ENCODE assay signal across 19 mouse cellular contexts in the genomic region with DNA sequence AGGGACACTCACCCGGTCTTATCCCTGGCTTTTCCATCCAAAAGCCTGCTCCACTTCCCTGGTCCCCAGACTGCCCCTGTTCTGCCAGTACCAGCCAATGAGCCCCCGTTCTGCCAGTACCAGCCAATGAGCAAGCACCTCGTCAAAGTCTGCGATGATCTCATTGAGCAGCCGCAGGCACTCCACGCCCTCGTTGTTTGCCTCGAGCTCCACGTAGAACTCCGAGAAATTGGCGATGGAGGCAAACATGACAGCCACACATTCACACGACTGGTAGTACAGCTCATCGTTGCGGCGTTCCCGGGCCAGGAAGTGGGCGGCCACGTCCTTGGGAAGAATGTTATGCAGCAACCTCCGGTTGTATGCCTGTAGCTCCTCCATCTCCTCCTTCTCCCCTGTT. TPM values are rescaled to one million over a fixed set of nuclear protein-coding genes. Genes with fewer than 3 reads are reported as not detected.
DNase-seq lines count a peak whose midpoint lies in the region; ATAC-seq and TF ChIP-seq lines count a peak whose summit lies in the region.
"Had no signal": no experiment of that assay in that cellular context is flagged by ENCODE, and none has a peak within 500 bp of the region (broad histone marks: within the 10 kb centered on the region; RNA-seq: fewer than 3 reads in every experiment).

No protein-coding gene starts in this region.

- ATAC-seq in forebrain, postnatal 0 days = peak; percentile 36; the same call in 1 of the 2 replicates
- ATAC-seq in forebrain, embryonic 12.5 days (ENCODE audit: low FRiP score) = no peak
- ATAC-seq in inflammation-experienced regulatory T-cells, adult 6 months = no peak
- ATAC-seq: forebrain, embryonic 13.5 days had no signal

- H3K27ac ChIP-seq in forebrain, postnatal 0 days (ENCODE audit: low read depth, low read length) = no peak overlapping the region
- H3K27ac ChIP-seq in forebrain, embryonic 12.5 days = no peak overlapping the region
- no peak overlapping the region for H3K27ac ChIP-seq in ES-Bruce4 (ENCODE audit: insufficient read depth, low read length)
- H3K27ac ChIP-seq: forebrain, embryonic 13.5 days; hindbrain, embryonic 10.5 days; kidney, embryonic 15.5 days; macrophage; midbrain, embryonic 12.5 days had no signal

- no peaks in the 10 kb centered on the region for H3K27me3 ChIP-seq in forebrain, postnatal 0 days (ENCODE audit: insufficient read depth, low read length)
- no peaks in the 10 kb centered on the region for H3K27me3 ChIP-seq in forebrain, embryonic 12.5 days
- H3K27me3 ChIP-seq in ES-Bruce4 (ENCODE audit: control insufficient read depth, insufficient read depth, low read length, poor library complexity, severe bottlenecking) (no peaks in the 10 kb centered on the region), myocyte (ENCODE audit: control insufficient read depth, insufficient read depth, insufficient read length) (no peaks in the 10 kb centered on the region)
- H3K27me3 ChIP-seq: forebrain, embryonic 13.5 days; kidney, embryonic 15.5 days; midbrain, embryonic 12.5 days had no signal

- H3K9ac ChIP-seq in forebrain, postnatal 0 days = no peak overlapping the region
- no peak overlapping the region for H3K9ac ChIP-seq in forebrain, embryonic 12.5 days
- no peak overlapping the region for H3K9ac ChIP-seq in ES-Bruce4 (ENCODE audit: low read depth, poor library complexity, severe bottlenecking)
- H3K9ac ChIP-seq: forebrain, embryonic 13.5 days; kidney, embryonic 15.5 days; lung, embryonic 14.5 days; midbrain, embryonic 12.5 days had no signal

- H3ac ChIP-seq in myocyte (ENCODE audit: control insufficient read depth, insufficient read length) = no peak overlapping the region

- no peaks in the 10 kb centered on the region for H3K79me2 ChIP-seq in myocyte (ENCODE audit: control insufficient read depth, insufficient read depth)

- no peak for TF ChIP-seq CTCF in forebrain, postnatal 0 days (IDR thresholded peaks at IDR 0.05; ENCODE audit: low read depth)
- TF ChIP-seq CTCF in ES-Bruce4 (IDR thresholded peaks at IDR 0.05; ENCODE audit: low read depth, low read length) = no peak

- DNase-seq in forebrain, postnatal 0 days = no peak
- DNase-seq in layer of hippocampus, adult 8-10 months (ENCODE audit: low spot score in 2 of 2) = peak; percentile 37 to 56
- no peak for DNase-seq in layer of hippocampus, postnatal 10 days (ENCODE audit: low spot score in 2 of 2)
- DNase-seq in adrenal gland, postnatal 25 days = no peak
- DNase-seq: adrenal gland, adult 8-10 months; cerebellum, adult 9-10 months; lung, embryonic 14.5 days; thymus, adult 18-20 months had no signal

- 80% methylated on average over 19 of the region's 19 CpGs for WGBS in forebrain, postnatal 0 days
- WGBS in forebrain, embryonic 12.5 days = 85% methylated on average over 19 of the region's 19 CpGs

- no peaks in the 10 kb centered on the region for H3K4me1 ChIP-seq in forebrain, postnatal 0 days (ENCODE audit: insufficient read depth)
- H3K4me1 ChIP-seq in forebrain, embryonic 12.5 days = no peaks in the 10 kb centered on the region
- H3K4me1 ChIP-seq in ES-Bruce4 (ENCODE audit: control insufficient read depth, insufficient read depth, low read length) = peaks cover 3% of the 10 kb centered on the region
- H3K4me1 ChIP-seq: forebrain, embryonic 13.5 days; kidney, embryonic 15.5 days; midbrain, embryonic 12.5 days had no signal

- H3K36me3 ChIP-seq in forebrain, postnatal 0 days (ENCODE audit: insufficient read depth) = peaks cover 84% of the 10 kb centered on the region
- H3K36me3 ChIP-seq in forebrain, embryonic 12.5 days (replicated peaks) = peaks cover 95% of the 10 kb centered on the region
- H3K36me3 ChIP-seq in ES-Bruce4 (ENCODE audit: control insufficient read depth, insufficient read depth, low read length, poor library complexity, severe bottlenecking) (no peaks in the 10 kb centered on the region), myocyte (ENCODE audit: control insufficient read depth, insufficient read depth) (peaks cover 15% of the 10 kb centered on the region)
- H3K36me3 ChIP-seq: G1E had no signal

- no peak overlapping the region for H3K4me2 ChIP-seq in forebrain, postnatal 0 days (ENCODE audit: low read depth)
- no peak overlapping the region for H3K4me2 ChIP-seq in forebrain, embryonic 12.5 days
- H3K4me2 ChIP-seq in myocyte (ENCODE audit: low read depth) = peak overlapping the region; percentile 47
- H3K4me2 ChIP-seq: forebrain, embryonic 13.5 days; kidney, embryonic 15.5 days; liver, embryonic 11.5 days; lung, embryonic 14.5 days; midbrain, embryonic 12.5 days had no signal

- TF ChIP-seq POLR2A in ES-Bruce4 (IDR thresholded peaks at IDR 0.05; ENCODE audit: insufficient read depth, low read length) = no peak
- TF ChIP-seq POLR2A in myocyte (IDR thresholded peaks at IDR 0.05; ENCODE audit: insufficient read length, low read depth) = no peak

- H3K4me3 ChIP-seq in forebrain, postnatal 0 days (ENCODE audit: low read depth, low read length) = no peak overlapping the region
- no peak overlapping the region for H3K4me3 ChIP-seq in forebrain, embryonic 12.5 days (replicated peaks)
- H3K4me3 ChIP-seq in ES-Bruce4 (ENCODE audit: low read depth, low read length) (peak overlapping the region; percentile 38), myocyte (no peak overlapping the region)
- H3K4me3 ChIP-seq: forebrain, embryonic 13.5 days; hindbrain, embryonic 10.5 days; kidney, embryonic 15.5 days; midbrain, embryonic 12.5 days had no signal

- H3K9me3 ChIP-seq in forebrain, postnatal 0 days (ENCODE audit: low read length) = no peaks in the 10 kb centered on the region
- no peaks in the 10 kb centered on the region for H3K9me3 ChIP-seq in forebrain, embryonic 12.5 days
- H3K9me3 ChIP-seq in ES-Bruce4 (replicated peaks; ENCODE audit: control insufficient read depth, insufficient read depth, low read length, poor library complexity, severe bottlenecking) = no peaks in the 10 kb centered on the region
- H3K9me3 ChIP-seq: forebrain, embryonic 13.5 days; G1E; hindbrain, embryonic 10.5 days; kidney, embryonic 15.5 days; midbrain, embryonic 12.5 days had no signal

- no peak for TF ChIP-seq EP300 in ES-Bruce4 (IDR thresholded peaks at IDR 0.05; ENCODE audit: insufficient read depth, low read depth, low read length)

TF ChIP-seq in myocyte, 11 proteins besides CTCF, POLR2A, EP300 and RAD21 (continues in another document):
- TF ChIP-seq REST (IDR thresholded peaks at IDR 0.05; ENCODE audit: insufficient read depth, insufficient read length) = no peak
- TF ChIP-seq E2F4 (IDR thresholded peaks at IDR 0.05; ENCODE audit: insufficient read depth) = no peak
- TF ChIP-seq SRF (IDR thresholded peaks at IDR 0.05; ENCODE audit: control insufficient read depth, insufficient read length, low read depth) = no peak
- TF ChIP-seq USF1 (IDR thresholded peaks at IDR 0.05; ENCODE audit: low read depth) = no peak
- TF ChIP-seq MYOG (IDR thresholded peaks at IDR 0.05; ENCODE audit: control insufficient read depth in 1 of 3, insufficient read depth in 1 of 3, insufficient read length in 2 of 3, low read depth in 2 of 3) = no peak

RNA-seq across cellular contexts. Expression of a gene that starts 15.7 kb away (rescaled TPM):
- total RNA-seq in forebrain, postnatal 0 days (2014; rRNA removed) = 39.2 and 42.3 TPM in 2 replicates
- 1.9 and 5.4 TPM in 2 replicates for polyA plus RNA-seq in forebrain, postnatal 0 days (2015; fragmentation: Nextera tagmentation; extraction: Ambion mirVana)
- polyA plus RNA-seq in forebrain, embryonic 12.5 days (2016; fragmentation: Nextera tagmentation; extraction: Ambion mirVana) = 12.9 and 14.2 TPM in 2 replicates
- total RNA-seq in layer of hippocampus, adult 8-10 months (2022) = 10 to 100 TPM; 47.3 to 58.6 (median 52.2) TPM
- 10 to 100 TPM; 41.4 to 44.6 TPM for total RNA-seq in layer of hippocampus, postnatal 10 days (2021)
- polyA plus RNA-seq in ES-Bruce4 (2011; ENCODE audit: insufficient read depth, insufficient read length, low read depth, missing spikeins) = 12.5 and 12.8 TPM in 2 replicates
- 32.4 TPM for polyA plus RNA-seq in myocyte (2012; fragmentation: generic; extraction: Trizol)
- total RNA-seq in adrenal gland, postnatal 25 days (2021) = 42.7 and 48.9 TPM in 2 replicates
- polyA plus RNA-seq in inflammation-experienced regulatory T-cells, adult 6 months (2017; shearing (Covaris generic)) = under 1 TPM in 2 of 3 experiments, not detected in 1; 0.28 to 0.44 TPM
- polyA plus RNA-seq: G1E had no signal

RNA-seq across cellular contexts. Expression of a gene that starts 23.4 kb away (rescaled TPM):
- not detected in 2 replicates for total RNA-seq in forebrain, postnatal 0 days (2014; rRNA removed)
- polyA plus RNA-seq in forebrain, postnatal 0 days (2015; fragmentation: Nextera tagmentation; extraction: Ambion mirVana) = 0.51 TPM in 1 of 2 replicates, not detected in the other
- polyA plus RNA-seq in forebrain, embryonic 12.5 days (2016; fragmentation: Nextera tagmentation; extraction: Ambion mirVana) = not detected in 2 replicates
- not detected for total RNA-seq in layer of hippocampus, adult 8-10 months (2022)
- not detected for total RNA-seq in layer of hippocampus, postnatal 10 days (2021)
- polyA plus RNA-seq in ES-Bruce4 (2011; ENCODE audit: insufficient read depth, insufficient read length, low read depth, missing spikeins) = 1.7 and 2.6 TPM in 2 replicates
- polyA plus RNA-seq in myocyte (2012; fragmentation: generic; extraction: Trizol) = 0.10 TPM
- not detected in 2 replicates for total RNA-seq in adrenal gland, postnatal 25 days (2021)
- not detected for polyA plus RNA-seq in inflammation-experienced regulatory T-cells, adult 6 months (2017; shearing (Covaris generic))
- total RNA-seq: adrenal gland, adult 8-10 months; G1E had no signal
- polyA plus RNA-seq: forebrain, embryonic 13.5 days; G1E; hindbrain, embryonic 10.5 days; kidney, embryonic 15.5 days; lung, embryonic 14.5 days; macrophage; midbrain, embryonic 12.5 days had no signal

RNA-seq across cellular contexts. Expression of a gene that starts 23.5 kb away (rescaled TPM):
- total RNA-seq in forebrain, postnatal 0 days (2014; rRNA removed) = 51.1 and 52.0 TPM in 2 replicates
- polyA plus RNA-seq in forebrain, postnatal 0 days (2015; fragmentation: Nextera tagmentation; extraction: Ambion mirVana) = 35.5 and 47.0 TPM in 2 replicates
- 61.2 and 63.2 TPM in 2 replicates for polyA plus RNA-seq in forebrain, embryonic 12.5 days (2016; fragmentation: Nextera tagmentation; extraction: Ambion mirVana)
- total RNA-seq in layer of hippocampus, adult 8-10 months (2022) = 10 to 100 TPM; 37.3 to 43.8 (median 42.7) TPM
- total RNA-seq in layer of hippocampus, postnatal 10 days (2021) = 10 to 100 TPM; 36.0 to 51.6 TPM
- polyA plus RNA-seq in ES-Bruce4 (2011; ENCODE audit: insufficient read depth, insufficient read length, low read depth, missing spikeins) (66.8 and 73.1 TPM in 2 replicates), myocyte (2012; fragmentation: generic; extraction: Trizol) (12.6 TPM)
- total RNA-seq in adrenal gland, postnatal 25 days (2021) = 52.2 and 55.9 TPM in 2 replicates
- 10 to 100 TPM; 69.3 to 99.2 (median 86.3) TPM for polyA plus RNA-seq in inflammation-experienced regulatory T-cells, adult 6 months (2017; shearing (Covaris generic))

RNA-seq across cellular contexts. Expression of a gene that starts 36.4 kb away (rescaled TPM):
- 191 and 201 TPM in 2 replicates for total RNA-seq in forebrain, postnatal 0 days (2014; rRNA removed)
- polyA plus RNA-seq in forebrain, postnatal 0 days (2015; fragmentation: Nextera tagmentation; extraction: Ambion mirVana) = 133 and 139 TPM in 2 replicates
- polyA plus RNA-seq in forebrain, embryonic 12.5 days (2016; fragmentation: Nextera tagmentation; extraction: Ambion mirVana) = 77.1 and 80.4 TPM in 2 replicates
- total RNA-seq in layer of hippocampus, adult 8-10 months (2022) = 100 to 1,000 TPM; 163 to 193 (median 176) TPM
- 100 to 1,000 TPM; 139 to 147 TPM for total RNA-seq in layer of hippocampus, postnatal 10 days (2021)
- polyA plus RNA-seq in ES-Bruce4 (2011; ENCODE audit: insufficient read depth, insufficient read length, low read depth, missing spikeins) = 16.8 and 18.7 TPM in 2 replicates
- polyA plus RNA-seq in myocyte (2012; fragmentation: generic; extraction: Trizol) = 80.8 TPM
- 12.6 and 14.3 TPM in 2 replicates for total RNA-seq in adrenal gland, postnatal 25 days (2021)
- polyA plus RNA-seq in inflammation-experienced regulatory T-cells, adult 6 months (2017; shearing (Covaris generic)) = under 1 TPM in 2 of 3 experiments, not detected in 1; 0.30 to 0.38 TPM

Comparison
In these comparisons a context has a peak if more than half of its experiments do, and no peak if none do; other contexts are left out.
1. DNase-seq: peak in layer of hippocampus, adult 8-10 months (2 of 2); none in forebrain, postnatal 0 days (single experiment), layer of hippocampus, postnatal 10 days (0 of 2) and adrenal gland, postnatal 25 days (single experiment).